Mouse (Mus musculus): ENCODE measurements around the gene Wfdc13. TPM values are rescaled to one million over a fixed set of nuclear protein-coding genes. Genes with fewer than 3 reads are reported as not detected.
"Not testable (repeated sequence)": the region's sequence is repeated elsewhere in the genome, so short reads cannot be mapped to it uniquely, and the experiment has no call there.

Wfdc13 gene
- total RNA-seq, 2 experiments from 2014 or later, result not detected

- no peak for DNase-seq (ENCODE audit: low spot score in 2 of 2)
These were observed 30.1 kb downstream of the Wfdc13 start, which contains the start of gene Spint5 for GRCm38 (mm10) chr2:164715005-164715404. Spint5 (plus strand) TSS chr2:164715305.

GRCm38 (mm10) chr2:164716194-164716786 is 31.4 kb downstream of the Wfdc13 start:
- DNase-seq (ENCODE audit: low spot score in 2 of 2), result not testable (repeated sequence)

GRCm38 (mm10) chr2:164723276-164723675 is 38.4 kb downstream of the Wfdc13 start:
- no peak for DNase-seq (ENCODE audit: low spot score in 2 of 2)

GRCm38 (mm10) chr2:164725895-164726619 is 41.1 kb downstream of the Wfdc13 start:
- peak; percentile 65 to 68 for DNase-seq (ENCODE audit: low spot score in 2 of 2)

- no peak for DNase-seq (ENCODE audit: low spot score in 2 of 2)
These were observed 46.8 kb downstream of the Wfdc13 start for GRCm38 (mm10) chr2:164731719-164732118.

GRCm38 (mm10) chr2:164733259-164733658 is 48.4 kb downstream of the Wfdc13 start:
- no peak for DNase-seq (ENCODE audit: low spot score in 2 of 2)

GRCm38 (mm10) chr2:164734839-164735238 is 49.9 kb downstream of the Wfdc13 start:
- no peak for DNase-seq (ENCODE audit: low spot score in 2 of 2)

- no peak for DNase-seq (ENCODE audit: low spot score in 2 of 2)
These were observed 50.5 kb downstream of the Wfdc13 start for GRCm38 (mm10) chr2:164735446-164735845.

Other genes with a start within 250 kb of the Wfdc13 start
- 10 to 100 TPM; 72.7 to 80.1 TPM for gene Sdc4, start 241.2 kb upstream of the Wfdc13 start, total RNA-seq (2021)
- 10 to 100 TPM; 43.5 to 44.6 TPM for gene Sys1, start 228.1 kb upstream of the Wfdc13 start, total RNA-seq (2021)
- 1 to 10 TPM; 2.0 to 6.4 TPM for gene Gm20458, start 224.1 kb upstream of the Wfdc13 start, total RNA-seq (2021)
- gene Trp53tg5, start 211.4 kb upstream of the Wfdc13 start, total RNA-seq (2021), result not detected
- 100 to 1,000 TPM; 108 to 126 TPM for gene Dbndd2, start 199.0 kb upstream of the Wfdc13 start, total RNA-seq (2021)
- 10 to 100 TPM; 83.0 to 89.2 TPM for gene Pigt, start 187.6 kb upstream of the Wfdc13 start, total RNA-seq (2021)
- under 1 TPM in 1 of 2 experiments, not detected in 1; 0.59 TPM for gene Wfdc2, start 122.7 kb upstream of the Wfdc13 start, total RNA-seq (2021)
- gene Spint3, start 111.6 kb upstream of the Wfdc13 start, total RNA-seq (2021), result not detected
- not detected for gene Wfdc6a, start 99.7 kb upstream of the Wfdc13 start, total RNA-seq (2021)
- not detected for gene Eppin, start 91.5 kb upstream of the Wfdc13 start, total RNA-seq (2021)
- gene Wfdc6b, start 71.6 kb upstream of the Wfdc13 start, total RNA-seq (2021), result not detected
- gene Wfdc8, start 71.5 kb upstream of the Wfdc13 start, total RNA-seq (2021), result not detected
- gene Wfdc16, start 46.3 kb upstream of the Wfdc13 start, total RNA-seq (2021), result not detected
- not detected for gene Wfdc10, start 29.1 kb upstream of the Wfdc13 start, total RNA-seq (2021)
- gene Wfdc9, start 28.5 kb upstream of the Wfdc13 start, total RNA-seq (2021), result not detected
- gene Wfdc11, start 11.0 kb upstream of the Wfdc13 start, total RNA-seq (2021), result not detected
- gene Spint4, start 13.4 kb downstream of the Wfdc13 start, total RNA-seq (2021), result not detected
- not detected for gene Spint5, start 30.2 kb downstream of the Wfdc13 start, total RNA-seq (2021)
- gene Wfdc3, start 60.8 kb downstream of the Wfdc13 start, total RNA-seq (2021), result 1 to 10 TPM; 1.3 to 1.5 TPM
- gene Dnttip1, start 60.9 kb downstream of the Wfdc13 start, total RNA-seq (2021), result 10 to 100 TPM; 34.5 to 37.5 TPM
- not detected for gene Ube2c, start 84.8 kb downstream of the Wfdc13 start, total RNA-seq (2021)
- gene Tnnc2, start 94.9 kb downstream of the Wfdc13 start, total RNA-seq (2021), result 1 to 10 TPM; 1.7 TPM
- 10 to 100 TPM; 52.9 to 57.0 TPM for gene Snx21, start 100.7 kb downstream of the Wfdc13 start, total RNA-seq (2021)
- 10 to 100 TPM; 25.5 to 26.1 TPM for gene Acot8, start 119.8 kb downstream of the Wfdc13 start, total RNA-seq (2021)
- gene Zswim3, start 120.0 kb downstream of the Wfdc13 start, total RNA-seq (2021), result 10 to 100 TPM; 10.1 to 10.2 TPM
- gene Zswim1, start 137.6 kb downstream of the Wfdc13 start, total RNA-seq (2021), result 10 to 100 TPM; 23.2 to 25.2 TPM
- gene Spata25, start 143.4 kb downstream of the Wfdc13 start, total RNA-seq (2021), result not detected
- 10 to 100 TPM; 93.1 to 93.6 TPM for gene Ctsa, start 147.8 kb downstream of the Wfdc13 start, total RNA-seq (2021)
- gene Neurl2, start 148.3 kb downstream of the Wfdc13 start, total RNA-seq (2021), result 1 to 10 TPM; 3.1 TPM
- 10 to 100 TPM; 90.7 to 93.5 TPM for gene Pltp, start 172.6 kb downstream of the Wfdc13 start, total RNA-seq (2021)
- 10 to 100 TPM; 40.6 to 46.1 TPM for gene Pcif1, start 194.2 kb downstream of the Wfdc13 start, total RNA-seq (2021)
- 10 to 100 TPM; 25.0 to 25.1 TPM for gene Zfp335, start 226.7 kb downstream of the Wfdc13 start, total RNA-seq (2021)

Data from left cerebral cortex, adult 18-20 months (tissue).